Mouse (Mus musculus): ENCODE data around the gene Abhd13.

The Abhd13 gene

GRCm38 (mm10) chr8:10017231-10017630 lies 39.7 kb downstream of the Abhd13 start:
- peak; percentile 25 for DNase-seq

- DNase-seq = no peak
Observed at GRCm38 (mm10) chr8:10030320-10031060, 53.0 kb downstream of the Abhd13 start.

- no peak for DNase-seq
Observed at GRCm38 (mm10) chr8:10031177-10031576, 53.7 kb downstream of the Abhd13 start.

- no peak for DNase-seq
Observed at GRCm38 (mm10) chr8:10040866-10041265, 63.4 kb downstream of the Abhd13 start.
